Mouse (Mus musculus) heart, adult 18-20 months (tissue): Measurements from ENCODE around the gene Ubash3b. TPM values are rescaled to one million over a fixed set of nuclear protein-coding genes. Genes with fewer than 3 reads are reported as not detected.

Experiments
- DNase-seq, 2 experiments: peaks; one replicate each; pipeline ENCODE4 v3.0.0; 2021 to 2022; ENCODE audit warnings: mixed read lengths in 1 of 2
- total RNA-seq, 2 experiments: library from RNA; stranded (reverse); gene quantifications; 2 replicates each; pipeline ENCODE4 v1.2.3; 2021

The Ubash3b gene
- total RNA-seq, 2 experiments from 2014 or later = 0.89 to 1.5 TPM

GRCm38 (mm10) chr9:41168206-41168605, 6.7 kb upstream of the Ubash3b start:
- DNase-seq = no peak

GRCm38 (mm10) chr9:41166886-41167285, 5.4 kb upstream of the Ubash3b start:
- DNase-seq = no peak

GRCm38 (mm10) chr9:41162363-41162762, 866 bp upstream of the Ubash3b start:
- no peak for DNase-seq

GRCm38 (mm10) chr9:41160536-41161176, 841 bp downstream of the Ubash3b start:
- DNase-seq = no peak

- no peak for DNase-seq
These were observed 2.3 kb downstream of the Ubash3b start for GRCm38 (mm10) chr9:41159223-41159622.

GRCm38 (mm10) chr9:41157872-41158567, 3.5 kb downstream of the Ubash3b start:
- no peak for DNase-seq

GRCm38 (mm10) chr9:41157020-41157871, 4.3 kb downstream of the Ubash3b start:
- peak; percentile 82 to 87 for DNase-seq

- peak in 1 of 2 experiments; percentile 51 for DNase-seq
These were observed 4.8 kb downstream of the Ubash3b start for GRCm38 (mm10) chr9:41156720-41157019.

GRCm38 (mm10) chr9:41156006-41156719, 5.3 kb downstream of the Ubash3b start:
- no peak for DNase-seq

GRCm38 (mm10) chr9:41153979-41154378, 7.5 kb downstream of the Ubash3b start:
- no peak for DNase-seq

- DNase-seq = no peak
These were observed 8.4 kb downstream of the Ubash3b start for GRCm38 (mm10) chr9:41153050-41153449.

- DNase-seq = no peak
These were observed 10.0 kb downstream of the Ubash3b start for GRCm38 (mm10) chr9:41151491-41151890.

- no peak for DNase-seq
These were observed 11.6 kb downstream of the Ubash3b start for GRCm38 (mm10) chr9:41149896-41150295.

GRCm38 (mm10) chr9:41149079-41149676, 12.3 kb downstream of the Ubash3b start:
- no peak for DNase-seq

- DNase-seq = no peak
These were observed 12.9 kb downstream of the Ubash3b start for GRCm38 (mm10) chr9:41148600-41148999.

GRCm38 (mm10) chr9:41147203-41147842, 14.2 kb downstream of the Ubash3b start:
- DNase-seq = no peak

- no peak for DNase-seq
These were observed 17.7 kb downstream of the Ubash3b start for GRCm38 (mm10) chr9:41143825-41144224.

GRCm38 (mm10) chr9:41143115-41143514, 18.4 kb downstream of the Ubash3b start:
- DNase-seq = no peak

- no peak for DNase-seq
These were observed 20.5 kb downstream of the Ubash3b start for GRCm38 (mm10) chr9:41141026-41141425.

GRCm38 (mm10) chr9:41138987-41139808, 22.3 kb downstream of the Ubash3b start:
- no peak for DNase-seq
